Mouse (Mus musculus): ENCODE data around the gene Psmg3. TPM values are rescaled to one million over a fixed set of nuclear protein-coding genes. Genes with fewer than 3 reads are reported as not detected.

Gene Psmg3
- total RNA-seq (2021), result 10 to 100 TPM in 1 of 2 experiments, 1 to 10 TPM in 1; 9.5 to 11.8 TPM

DNA sequence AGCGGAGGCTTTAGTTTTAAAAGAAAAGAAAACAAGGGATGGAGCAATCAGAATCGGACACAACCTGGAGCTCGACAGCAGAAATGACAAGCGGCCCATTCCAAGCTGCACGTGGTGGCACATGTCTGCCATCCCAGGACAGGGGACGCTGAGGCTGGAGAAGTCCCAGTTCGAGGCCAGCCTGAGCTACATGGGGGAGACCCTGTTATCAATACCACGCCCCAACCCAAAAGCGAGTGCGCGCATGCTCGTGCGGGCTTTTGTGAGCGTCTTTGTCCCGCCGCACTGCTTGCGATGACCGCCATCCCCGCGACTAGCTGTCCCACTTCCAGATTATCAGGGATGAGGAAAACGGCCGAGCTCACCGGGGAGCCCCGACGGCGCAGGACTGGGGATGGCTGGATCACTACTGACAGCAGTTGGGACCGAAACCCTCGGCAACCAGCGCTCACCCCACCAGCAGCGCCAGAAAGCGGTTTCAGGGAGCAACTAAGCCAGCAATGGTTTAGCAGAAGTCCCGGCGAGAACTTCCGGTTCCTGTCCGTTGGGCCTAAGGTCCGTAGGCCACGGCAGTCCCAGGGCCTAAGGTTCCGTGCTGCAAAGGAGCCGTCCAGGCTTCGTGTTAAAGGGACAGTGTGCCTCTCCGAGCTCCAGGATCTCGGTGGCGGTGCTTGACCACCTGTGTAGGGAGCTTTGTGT lies at the start of gene Psmg3, which contains the start of gene Gm26938:
Psmg3 (minus strand) TSS at position 529 of the 699 bp plus-strand sequence.
Gm26938 (minus strand) TSS at position 51 of the 699 bp plus-strand sequence.
- peak; percentile 95 to 96 for DNase-seq
- intact Hi-C loops (cut with DNase I), result loop anchor here (2.0 kb wide), 1 partner anchor 52 kb away; the partner anchor contains the start of gene Ints1

- intact Hi-C loops (cut with DNase I), result no loop called here
- no peak for DNase-seq
Observed at GRCm38 (mm10) chr5:139871526-139871925, 44.8 kb upstream of the Psmg3 start.

DNA sequence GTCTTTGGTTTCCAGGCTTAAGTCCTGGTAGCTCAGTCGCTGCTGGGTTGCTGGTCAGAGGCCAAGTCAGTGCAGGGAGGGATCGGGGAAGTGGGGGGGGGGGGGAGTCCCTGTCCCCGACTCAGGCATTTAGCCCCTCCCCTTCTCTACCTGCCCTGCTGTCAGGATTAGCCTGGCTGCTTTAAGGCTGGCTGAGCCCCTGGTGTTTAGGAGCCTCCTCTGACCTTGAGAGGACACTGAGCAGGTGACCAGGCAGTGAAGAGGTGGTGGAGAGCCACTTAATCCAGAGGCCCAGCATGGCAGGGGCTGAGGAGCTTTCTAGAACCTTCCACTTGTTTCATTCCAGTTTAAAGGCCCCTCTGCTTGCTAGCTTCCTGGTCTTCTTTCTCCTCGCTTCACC lies 44.2 kb upstream of the Psmg3 start:
- intact Hi-C loops (cut with DNase I), result no loop called here

DNA sequence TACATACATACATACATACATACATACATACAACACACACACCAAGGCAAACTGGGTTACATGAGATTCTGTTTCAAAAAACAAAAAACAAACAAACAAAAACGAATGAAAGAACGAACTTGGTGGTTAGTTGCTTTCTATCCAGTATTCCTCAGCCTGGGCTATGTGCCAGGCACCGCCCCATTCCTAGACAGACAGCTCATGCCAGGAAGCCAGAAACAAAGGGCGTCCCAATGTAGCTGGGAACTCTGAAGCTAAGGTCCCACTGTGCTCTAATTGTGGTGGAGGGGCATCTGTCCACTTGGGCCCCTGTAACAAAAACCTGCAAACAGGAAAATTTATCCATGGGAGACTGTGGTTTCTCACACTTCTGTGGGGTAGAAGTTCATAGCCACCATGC lies 36.1 kb upstream of the Psmg3 start:
- intact Hi-C loops (cut with DNase I), result no loop called here
- peak; percentile 52 to 62 for DNase-seq

More for the DNA sequence above, 44.2 kb upstream of the Psmg3 start:
- DNase-seq, result no peak

GRCm38 (mm10) chr5:139860328-139861104 lies 33.8 kb upstream of the Psmg3 start:
- intact Hi-C loops (cut with DNase I), result no loop called here
- no peak for DNase-seq

GRCm38 (mm10) chr5:139849626-139850320 lies 23.1 kb upstream of the Psmg3 start:
- no peak for DNase-seq
- intact Hi-C loops (cut with DNase I), result no loop called here

DNA sequence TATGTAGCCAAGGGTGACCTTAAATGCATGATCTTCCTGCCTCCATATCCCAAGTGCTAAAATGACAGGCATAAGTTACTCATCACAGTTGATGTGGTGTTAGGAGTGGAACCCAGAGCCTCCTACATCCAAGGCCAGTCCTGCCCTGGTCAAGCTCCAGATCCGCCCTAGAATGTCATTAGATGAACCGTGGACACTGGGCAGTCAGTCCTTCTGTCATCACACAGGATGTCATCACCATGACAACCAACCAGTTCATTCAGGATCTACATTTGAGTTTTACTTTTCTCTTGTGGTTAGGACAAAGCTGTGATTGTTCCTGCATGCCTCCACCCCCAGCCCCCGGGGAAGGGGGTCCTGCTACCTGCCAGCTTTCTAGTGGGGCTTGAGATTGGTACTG lies 12.5 kb upstream of the Psmg3 start:
- no peak for DNase-seq
- intact Hi-C loops (cut with DNase I), result loop anchor here (2.0 to 10.0 kb wide), 5 partner anchors 94 to 568 kb away; no protein-coding TSS in a partner anchor

DNA sequence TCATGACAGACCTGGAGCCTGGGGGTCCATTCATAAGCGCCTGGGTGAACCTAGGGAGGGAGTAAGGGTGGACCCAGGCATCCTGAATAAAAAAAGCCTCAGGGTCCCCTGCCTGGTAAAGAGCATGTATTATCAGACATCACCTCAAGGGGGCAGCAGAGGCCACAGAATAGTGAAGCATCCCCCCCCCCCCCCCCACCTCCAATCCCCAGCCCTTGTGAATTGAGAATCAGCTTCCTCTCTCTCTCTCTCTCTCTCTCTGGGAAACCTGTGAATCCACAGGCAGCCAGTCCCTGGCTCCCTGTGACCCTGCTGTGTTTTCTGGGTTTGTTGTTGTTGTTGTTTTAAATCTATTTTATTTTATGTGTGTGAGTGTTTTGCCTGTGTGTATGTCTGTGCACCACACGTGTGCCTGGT lies 11.8 kb upstream of the Psmg3 start:
- DNase-seq, result peak; percentile 68 to 71
- intact Hi-C loops (cut with DNase I), result loop anchor here (1.0 to 10.0 kb wide), 8 partner anchors 94 to 698 kb away; no protein-coding TSS in a partner anchor

GRCm38 (mm10) chr5:139835706-139836105 lies 9.0 kb upstream of the Psmg3 start:
- intact Hi-C loops (cut with DNase I), result loop anchor here (5.0 to 10.0 kb wide), 2 partner anchors 359 to 572 kb away; no protein-coding TSS in a partner anchor
- no peak for DNase-seq

DNA sequence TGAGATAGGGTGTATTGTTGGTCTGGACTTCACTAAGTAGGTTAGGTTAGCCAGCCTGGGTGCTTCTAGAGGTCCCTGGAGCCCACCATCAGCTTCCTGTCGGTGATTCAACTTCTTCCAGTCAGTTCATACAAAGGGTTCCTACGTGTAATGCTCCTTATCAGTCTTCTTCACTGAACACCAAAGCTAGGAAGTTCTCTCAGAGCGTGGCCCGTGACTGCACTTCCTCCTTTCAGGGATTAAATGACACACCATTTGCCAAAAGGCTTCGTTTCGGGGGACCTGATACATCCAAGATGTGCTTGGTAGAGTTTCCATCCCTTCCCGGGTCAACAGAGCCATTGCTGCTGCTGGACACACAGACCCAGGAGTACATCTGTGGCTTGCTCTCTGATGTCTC lies 5.4 kb upstream of the Psmg3 start:
- intact Hi-C loops (cut with DNase I), result loop anchor here (10.0 kb wide), 1 partner anchor 363 kb away; no protein-coding TSS in a partner anchor
- DNase-seq, result no peak

DNA sequence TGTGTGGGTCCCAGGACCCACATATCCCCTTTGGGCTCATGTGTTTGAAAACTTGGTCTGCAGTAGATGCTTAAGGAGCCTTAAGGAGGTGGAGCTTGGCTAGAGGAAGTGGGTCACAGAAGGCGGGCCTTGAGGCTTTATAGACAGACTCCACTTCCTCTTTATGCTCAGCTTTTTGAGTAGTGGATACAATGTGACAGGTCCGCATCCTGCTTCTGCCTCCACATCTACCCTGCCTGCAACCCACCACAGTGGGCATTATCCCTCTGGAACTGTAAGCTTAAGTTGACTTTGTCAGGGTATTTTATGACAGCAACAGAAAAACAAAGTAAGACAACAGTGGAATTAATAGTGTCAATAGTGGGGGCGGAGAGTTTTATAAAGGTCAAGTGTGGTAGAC lies 4.0 kb upstream of the Psmg3 start:
- intact Hi-C loops (cut with DNase I), result loop anchor here (10.0 kb wide), 1 partner anchor 364 kb away; no protein-coding TSS in a partner anchor
- no peak for DNase-seq

- DNase-seq, result no peak
- intact Hi-C loops (cut with DNase I), result no loop called here
Observed at GRCm38 (mm10) chr5:139829384-139829783, 2.7 kb upstream of the Psmg3 start.

GRCm38 (mm10) chr5:139827593-139827992 lies 908 bp upstream of the Psmg3 start:
- no peak for DNase-seq
- intact Hi-C loops (cut with DNase I), result loop anchor here (2.0 kb wide), 1 partner anchor 53 kb away; the partner anchor contains the start of gene Ints1

DNA sequence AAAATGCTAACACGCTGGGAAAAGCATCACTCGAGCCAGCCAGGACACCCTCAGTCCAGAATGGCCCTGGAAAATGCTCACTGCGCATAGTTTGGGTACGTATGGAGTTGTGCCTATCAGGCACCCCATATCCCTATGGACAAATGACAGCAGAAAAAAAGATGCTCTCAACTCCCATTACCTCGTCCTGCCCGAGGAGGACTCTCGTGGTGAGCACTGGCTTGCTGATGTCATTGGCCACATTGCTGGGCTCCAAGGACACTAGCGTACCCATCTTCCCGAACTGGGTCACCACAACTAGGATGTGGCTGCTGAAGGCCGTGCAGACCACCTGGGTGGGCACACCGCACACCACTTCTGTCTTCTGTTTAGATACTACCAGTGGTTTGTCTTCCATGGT lies 738 bp downstream of the Psmg3 start:
- intact Hi-C loops (cut with DNase I), result loop anchor here (2.0 kb wide), 1 partner anchor 51 kb away; the partner anchor contains the start of gene Ints1
- no peak for DNase-seq

DNA sequence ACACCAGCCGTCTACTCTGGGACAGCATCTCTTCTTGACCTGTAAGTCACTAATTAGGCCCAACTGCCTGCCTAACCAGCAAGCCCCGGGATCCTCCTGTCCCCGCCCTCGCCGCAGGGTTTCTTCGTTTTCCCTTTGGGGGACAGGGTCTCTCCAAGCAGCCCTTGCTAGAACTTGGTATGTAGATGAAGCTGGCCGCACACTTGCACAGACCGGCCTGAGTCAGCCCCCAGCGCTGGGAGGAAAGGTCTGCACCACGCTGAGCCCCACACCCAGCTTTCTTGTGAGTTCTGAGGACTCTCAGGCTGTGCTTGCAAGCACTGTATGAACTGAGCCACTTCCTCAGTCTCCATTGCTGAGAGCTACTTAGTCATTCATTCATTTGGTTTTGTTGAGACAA lies 2.2 kb downstream of the Psmg3 start:
- DNase-seq, result no peak
- intact Hi-C loops (cut with DNase I), result no loop called here

GRCm38 (mm10) chr5:139821466-139822459 lies 4.9 kb downstream of the Psmg3 start:
- DNase-seq, result no peak
- intact Hi-C loops (cut with DNase I), result no loop called here

- DNase-seq, result no peak
- intact Hi-C loops (cut with DNase I), result no loop called here
Observed at GRCm38 (mm10) chr5:139819538-139820181, 7.0 kb downstream of the Psmg3 start, which contains the start of gene Tmem184a. Gene Tmem184a (minus strand): TSS chr5:139819917.

- intact Hi-C loops (cut with DNase I), result loop anchor here (1.0 kb wide), 1 partner anchor 102 kb away; no protein-coding TSS in a partner anchor
- no peak for DNase-seq
Observed at GRCm38 (mm10) chr5:139818801-139819200, 7.9 kb downstream of the Psmg3 start.

GRCm38 (mm10) chr5:139818056-139818455 lies 8.6 kb downstream of the Psmg3 start:
- intact Hi-C loops (cut with DNase I), result loop anchor here (1.0 kb wide), 1 partner anchor 101 kb away; no protein-coding TSS in a partner anchor
- DNase-seq, result no peak

Data from heart, postnatal 36 days (tissue).